Mouse (Mus musculus): ENCODE data around the gene Elp1.
A peak's percentile ranks its signal among the peaks of the same experiment; 100 is the strongest.

Gene Elp1

GRCm38 (mm10) chr4:56716801-56717200, 85.3 kb downstream of the Elp1 start:
- DNase-seq (ENCODE audit: extremely low spot score, low spot score) = no peak

- no peak for DNase-seq (ENCODE audit: extremely low spot score, low spot score)
Measured at GRCm38 (mm10) chr4:56713155-56713554, 89.0 kb downstream of the Elp1 start.

DNA sequence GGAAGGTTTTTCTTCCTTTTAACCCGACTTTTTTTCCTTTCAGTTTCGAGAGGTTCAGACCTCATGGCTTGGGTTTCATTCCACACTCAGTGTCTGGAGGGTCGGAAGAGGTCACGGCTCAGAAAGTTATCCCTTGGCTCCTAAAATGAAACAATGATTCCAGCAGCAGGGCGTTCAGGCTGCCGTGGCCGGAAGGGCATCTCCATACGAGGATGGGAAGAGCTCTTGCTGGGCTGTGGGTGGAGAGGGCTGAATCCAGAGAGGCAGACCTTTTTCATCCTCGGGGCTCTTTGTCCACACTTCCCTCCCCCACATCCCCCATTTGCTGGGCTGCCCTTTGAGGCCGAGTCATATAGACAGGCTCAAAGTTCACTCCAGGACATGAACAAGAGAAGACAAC, 99.9 kb downstream of the Elp1 start:
- DNase-seq (ENCODE audit: extremely low spot score, low spot score) = peak; percentile 41

Measured in neural tube, embryonic 10.5 days (tissue).